Mouse (Mus musculus) frontal cortex, postnatal 36 days (tissue): ENCODE measurements around the gene Kxd1.
A peak's percentile ranks its signal among the peaks of the same experiment; 100 is the strongest.

Source experiments
- DNase-seq, 2 experiments: peaks; one replicate each; pipeline ENCODE4 v3.0.0; 2022; ENCODE audit warnings: low spot score in 2 of 2

The Kxd1 gene

DNA sequence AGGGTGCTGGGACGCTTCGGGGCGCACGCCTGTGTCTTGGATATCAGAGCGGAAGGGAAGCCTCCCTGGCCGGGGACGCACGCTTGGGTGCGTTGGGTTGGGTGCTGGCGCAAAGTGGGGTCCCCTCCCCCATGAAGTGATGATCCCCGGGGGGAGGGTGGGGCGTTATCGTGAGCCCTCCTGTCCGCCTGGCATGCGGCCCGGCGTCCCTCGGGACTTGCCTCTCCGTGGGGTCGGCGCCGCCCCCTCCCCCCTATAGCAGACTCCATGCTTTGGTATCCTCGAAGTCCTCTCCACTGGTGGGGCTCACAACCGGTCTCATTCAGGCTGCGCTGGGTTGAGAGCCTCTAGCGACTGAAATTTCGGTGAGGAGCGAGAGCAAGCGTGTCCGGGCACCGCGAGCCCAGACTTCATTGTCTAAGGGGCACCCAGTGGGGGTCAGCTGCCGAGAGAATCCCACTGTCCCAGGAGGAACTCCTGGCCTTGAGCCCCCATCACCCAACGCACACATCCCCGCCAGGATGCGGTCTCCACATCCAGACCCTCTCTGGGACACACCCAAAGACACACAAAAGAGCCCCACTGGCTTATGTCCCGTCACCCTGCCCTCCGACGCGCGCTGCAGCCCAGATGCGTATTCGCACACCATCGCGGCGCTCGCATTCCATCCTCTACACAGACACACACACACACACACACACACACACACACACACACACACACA is 33.9 kb downstream of the Kxd1 start:
- DNase-seq, result no peak

GRCm38 (mm10) chr8:70492664-70493640 is 34.8 kb downstream of the Kxd1 start, which contains the start of gene Crlf1:
TSS of gene Crlf1 (plus strand) at chr8:70493158.
- DNase-seq, result no peak

DNA sequence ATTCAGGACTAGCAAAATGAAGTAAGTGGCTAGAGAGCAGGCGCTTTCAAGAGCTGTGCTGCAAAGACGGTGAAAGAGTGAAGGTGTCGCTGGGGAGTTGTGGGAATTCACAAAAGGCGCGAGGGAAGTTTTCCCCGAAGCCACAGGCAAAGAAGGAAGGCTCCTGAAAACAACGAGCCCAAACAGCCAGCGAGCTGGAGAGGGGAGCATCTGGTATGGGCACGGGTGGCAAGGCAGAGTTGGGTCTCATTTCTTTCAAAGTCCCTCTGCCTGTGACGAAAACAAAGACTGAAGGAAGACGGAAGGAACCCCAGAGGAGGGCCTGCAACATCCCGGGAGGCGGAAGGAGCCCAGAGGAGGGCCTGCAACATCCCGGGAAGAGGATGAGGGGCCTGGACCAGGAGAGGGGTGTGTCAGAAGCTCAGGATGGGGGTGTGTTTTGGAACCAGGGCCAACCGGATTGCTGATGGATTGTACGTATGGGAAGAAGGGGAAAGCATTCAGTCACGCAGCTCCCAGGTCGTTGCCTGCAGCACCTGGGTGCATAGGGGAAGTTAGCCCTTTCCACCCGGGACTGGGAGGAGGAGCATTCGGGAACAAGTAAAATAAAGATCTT is 36.8 kb downstream of the Kxd1 start:
- DNase-seq, result no peak

GRCm38 (mm10) chr8:70490061-70490879 is 37.5 kb downstream of the Kxd1 start:
- DNase-seq, result no peak

DNA sequence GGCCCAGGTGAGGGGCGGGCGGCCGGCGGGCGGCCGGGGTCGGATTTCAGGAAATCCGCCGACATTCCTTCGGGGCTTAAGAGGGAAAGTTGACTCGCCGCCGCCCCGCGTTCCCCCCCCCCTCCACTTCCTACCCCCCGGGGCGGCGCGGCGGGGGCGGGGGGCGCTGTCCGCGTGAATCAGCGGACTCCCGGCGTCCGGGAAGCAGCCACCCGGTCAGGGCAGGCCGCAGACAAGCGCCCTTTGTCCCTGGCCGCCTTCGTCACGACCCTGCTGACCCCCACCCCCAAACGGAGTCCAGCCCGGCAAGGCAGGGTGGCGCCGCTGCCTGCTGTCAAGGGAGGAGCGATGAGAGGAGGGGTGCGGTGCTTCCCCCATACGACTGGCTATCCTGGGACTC is 38.2 kb downstream of the Kxd1 start:
- no peak for DNase-seq

DNA sequence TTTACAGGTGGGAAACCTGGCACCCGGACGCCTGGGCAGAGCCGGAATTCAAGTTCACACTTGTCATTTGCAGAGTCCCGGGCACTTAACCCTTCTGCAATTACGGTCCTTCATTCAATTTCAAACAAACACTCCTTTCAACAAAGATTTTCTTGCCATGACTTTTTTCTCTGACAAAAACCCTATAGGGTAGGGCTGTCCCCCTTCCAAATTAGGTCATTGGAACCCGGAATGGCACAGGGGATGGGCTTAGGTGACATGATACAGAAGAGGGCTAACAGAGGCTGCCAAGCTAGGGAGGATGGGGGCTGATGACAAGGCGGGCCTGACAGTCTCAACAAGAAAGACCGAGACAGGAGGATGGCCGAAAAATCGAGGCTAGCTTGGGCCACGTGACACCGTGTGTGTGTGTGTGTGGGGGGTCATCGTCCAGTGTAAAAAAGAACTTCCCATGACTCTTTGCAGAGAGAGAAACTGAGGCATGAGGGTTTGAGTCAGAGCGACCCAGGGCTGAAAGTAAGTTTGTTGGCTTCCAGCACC is 38.8 kb downstream of the Kxd1 start:
- no peak for DNase-seq

DNA sequence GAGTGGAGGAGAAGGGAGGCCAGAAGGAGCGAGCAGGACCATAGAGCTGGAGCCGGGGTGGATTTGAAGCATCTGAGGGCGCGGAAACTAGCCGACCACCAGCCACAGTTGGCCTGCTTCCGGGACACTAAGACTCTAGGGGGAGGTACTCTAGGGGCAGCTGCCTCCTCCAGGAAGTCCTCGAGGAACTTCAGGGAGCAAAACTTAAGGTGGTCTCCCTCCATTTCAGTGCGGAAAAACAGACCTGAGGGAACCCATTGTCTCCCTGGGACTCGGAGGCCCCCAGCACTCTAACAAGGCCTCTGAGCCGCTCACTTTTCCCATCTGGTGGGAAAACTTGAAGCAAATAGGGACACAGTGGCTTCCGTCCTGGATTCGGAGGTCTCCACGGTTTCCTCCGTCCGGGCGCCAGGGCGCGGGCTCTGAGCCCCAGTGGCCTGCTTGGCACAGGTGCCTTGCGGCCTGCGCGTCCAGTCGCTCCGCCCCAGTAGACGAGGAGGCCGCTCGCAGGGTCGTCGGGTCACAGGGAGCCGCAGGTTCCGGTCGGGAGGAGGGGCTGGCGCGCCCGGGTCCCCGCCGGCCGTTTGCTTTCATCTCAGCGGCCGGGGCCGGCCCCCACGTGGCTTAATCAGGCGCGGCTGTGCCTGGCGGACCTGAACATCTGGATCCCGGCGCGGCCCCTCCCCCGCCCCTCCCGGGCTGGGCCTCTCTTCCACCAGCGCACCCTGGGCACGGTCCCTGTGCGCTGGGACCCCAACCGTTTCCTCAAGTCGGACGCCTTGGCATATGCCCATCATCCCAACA is 39.6 kb downstream of the Kxd1 start:
- no peak for DNase-seq

- DNase-seq, result peak in 1 of 2 experiments; percentile 65
These were observed 40.7 kb downstream of the Kxd1 start, which contains the start of gene Tmem59l for GRCm38 (mm10) chr8:70486941-70487520. TSS of gene Tmem59l (minus strand) at chr8:70487358.

- no peak for DNase-seq
These were observed 41.5 kb downstream of the Kxd1 start for GRCm38 (mm10) chr8:70486191-70486681.

- DNase-seq, result no peak
These were observed 44.8 kb downstream of the Kxd1 start for GRCm38 (mm10) chr8:70482943-70483342.

- peak; percentile 54 to 74 for DNase-seq
These were observed 45.8 kb downstream of the Kxd1 start for GRCm38 (mm10) chr8:70481908-70482307.

DNA sequence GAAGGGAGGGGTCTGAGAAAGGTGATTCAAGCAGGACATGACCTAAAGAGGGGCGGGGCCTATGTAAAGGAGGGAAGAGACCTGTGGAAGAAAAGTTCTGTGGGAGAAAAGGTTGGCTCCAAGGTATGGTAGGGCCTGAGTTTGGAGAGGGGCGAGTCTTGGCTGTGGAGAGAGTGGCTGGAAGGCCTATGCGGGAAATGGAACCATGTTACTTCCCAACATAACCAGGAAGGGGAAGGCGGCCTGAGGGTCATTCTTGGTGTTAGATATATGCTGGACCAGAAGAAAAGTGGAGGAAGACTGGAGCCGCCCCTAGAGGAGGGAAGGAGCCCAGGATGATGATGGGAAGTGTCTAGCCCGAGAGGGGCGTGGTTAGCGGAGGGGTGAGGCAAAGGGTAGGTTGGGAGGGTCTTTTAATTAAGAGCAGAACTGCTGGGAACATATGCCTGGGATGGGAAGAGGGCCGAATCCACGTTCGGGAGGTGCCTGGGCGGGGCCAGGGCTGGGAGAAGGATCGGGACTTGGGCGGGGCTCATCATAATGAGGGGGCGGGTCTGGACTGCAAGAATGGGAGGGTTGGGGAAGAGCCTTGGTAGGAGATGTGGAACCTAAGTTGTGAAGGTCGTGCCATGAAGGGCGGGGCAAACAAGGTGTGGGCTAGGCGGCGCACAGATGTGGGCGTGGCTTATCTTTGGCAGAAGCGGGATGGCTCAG is 50.3 kb downstream of the Kxd1 start:
- DNase-seq, result no peak

DNA sequence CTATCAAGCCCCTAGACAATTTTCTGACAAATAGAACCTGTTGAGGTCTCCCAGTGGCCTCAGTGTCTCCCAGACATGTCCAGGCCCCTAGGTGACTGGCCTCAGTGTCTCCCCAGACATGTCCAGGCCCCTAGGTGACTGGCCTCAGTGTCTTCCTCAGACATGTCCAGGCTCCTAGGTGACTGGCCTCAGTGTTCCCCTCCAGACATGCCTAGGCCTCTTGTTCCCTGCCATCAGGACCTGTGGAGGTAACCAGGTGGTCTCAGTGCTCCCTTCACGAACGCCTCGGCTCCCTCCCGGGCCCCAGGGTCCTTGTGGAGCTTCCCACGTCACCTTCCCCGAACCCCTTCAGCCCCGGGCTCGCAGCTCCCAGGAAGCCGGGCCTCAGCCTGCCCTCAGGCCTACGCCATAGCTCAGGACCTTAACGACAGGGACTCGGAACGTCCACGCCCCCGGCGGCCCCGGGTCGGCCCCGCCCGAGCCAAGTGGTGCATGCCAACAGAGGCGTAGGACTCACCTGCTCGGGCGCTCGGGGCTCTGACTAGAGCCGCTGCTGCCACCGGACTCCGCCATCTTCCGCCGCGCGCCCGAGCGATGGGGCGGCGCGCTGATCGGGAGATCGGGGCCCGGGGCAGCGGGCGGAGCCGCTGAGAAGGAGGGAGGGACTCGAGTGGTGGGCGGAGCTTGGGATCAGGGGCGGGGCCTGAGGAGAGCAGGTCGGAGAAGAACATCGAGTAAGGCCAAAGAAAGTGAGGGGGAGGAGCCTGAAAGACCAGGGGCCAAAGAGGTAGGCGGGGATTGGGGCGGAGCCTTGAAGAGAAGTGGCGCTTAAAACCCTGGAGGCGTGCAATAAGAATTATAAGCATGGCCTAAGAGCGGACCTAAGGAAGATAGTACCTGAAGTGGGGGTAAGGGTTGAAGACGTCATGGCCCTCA is 51.2 kb downstream of the Kxd1 start, which contains the start of gene Klhl26:
Gene Klhl26, minus strand, starts transcription at position 636 of the 936 bp plus-strand sequence.
- DNase-seq, result peak; percentile 87 to 90

GRCm38 (mm10) chr8:70471856-70472255 is 55.9 kb downstream of the Kxd1 start:
- no peak for DNase-seq

GRCm38 (mm10) chr8:70469938-70470337 is 57.8 kb downstream of the Kxd1 start:
- DNase-seq, result no peak

- DNase-seq, result no peak
These were observed 58.4 kb downstream of the Kxd1 start for GRCm38 (mm10) chr8:70469295-70469916.

GRCm38 (mm10) chr8:70468733-70469132 is 59.0 kb downstream of the Kxd1 start:
- no peak for DNase-seq
